Mouse (Mus musculus) liver, adult (tissue): ENCODE measurements around the gene Smad3.

Source experiments
- GATA4 ChIP-seq: IDR thresholded peaks from 2 replicates; pipeline ENCODE4 v1.6.1; 2014; ENCODE audit warnings: mild to moderate bottlenecking, low read length; ENCODE audit not compliant: insufficient replicate concordance

Smad3 gene

GRCm38 (mm10) chr9:63741792-63742191 is 16.0 kb downstream of the Smad3 start:
- no peak for TF ChIP-seq GATA4

DNA sequence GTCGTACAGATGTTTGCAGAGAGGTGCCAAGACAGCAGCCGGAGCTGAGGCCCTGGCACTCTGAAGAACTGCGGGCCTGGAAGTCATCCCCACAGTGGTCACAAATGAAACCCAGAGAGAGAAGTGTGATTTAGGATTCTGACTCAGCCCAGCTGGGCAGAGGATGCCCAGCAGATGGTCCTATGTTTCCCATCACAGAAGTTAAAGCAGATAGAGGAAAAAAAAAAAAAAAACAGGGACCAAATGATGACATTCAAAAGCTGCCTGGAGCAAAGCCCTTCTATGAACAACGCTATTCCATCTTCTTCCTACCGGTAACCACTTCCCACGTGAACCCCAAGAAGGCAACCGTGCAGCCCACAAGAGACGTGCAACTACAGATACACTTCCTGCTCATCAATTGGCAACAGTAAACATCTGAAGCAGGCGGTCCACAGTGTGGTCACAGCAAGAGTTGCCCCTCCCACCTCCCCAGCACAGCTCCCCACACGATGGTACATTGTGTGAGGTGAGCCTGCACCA is 17.4 kb downstream of the Smad3 start:
- no peak for TF ChIP-seq GATA4

DNA sequence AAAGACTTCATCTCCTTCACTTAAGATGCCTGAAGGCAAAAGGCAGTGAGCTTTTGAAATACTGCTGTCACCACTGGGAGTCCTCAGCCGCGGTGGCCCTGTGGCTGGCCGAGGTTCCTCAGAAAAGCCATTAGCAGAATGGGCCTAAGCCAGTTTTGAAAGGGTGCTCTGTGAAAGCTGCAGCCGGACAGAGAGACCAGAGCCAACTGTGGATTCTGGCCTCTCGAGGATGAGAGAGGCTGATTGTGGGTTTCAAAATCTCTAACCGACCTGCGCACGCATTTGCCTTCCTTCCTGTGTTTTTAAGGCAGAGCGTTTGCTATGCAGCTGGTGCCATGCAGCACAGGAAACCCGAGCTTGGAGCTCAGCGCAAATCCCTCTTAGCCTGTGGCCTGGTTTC is 19.0 kb downstream of the Smad3 start:
- no peak for TF ChIP-seq GATA4

- no peak for TF ChIP-seq GATA4
Observed at GRCm38 (mm10) chr9:63738086-63738701, 19.6 kb downstream of the Smad3 start.

- TF ChIP-seq GATA4 = no peak
Observed at GRCm38 (mm10) chr9:63737426-63737931, 20.3 kb downstream of the Smad3 start.

DNA sequence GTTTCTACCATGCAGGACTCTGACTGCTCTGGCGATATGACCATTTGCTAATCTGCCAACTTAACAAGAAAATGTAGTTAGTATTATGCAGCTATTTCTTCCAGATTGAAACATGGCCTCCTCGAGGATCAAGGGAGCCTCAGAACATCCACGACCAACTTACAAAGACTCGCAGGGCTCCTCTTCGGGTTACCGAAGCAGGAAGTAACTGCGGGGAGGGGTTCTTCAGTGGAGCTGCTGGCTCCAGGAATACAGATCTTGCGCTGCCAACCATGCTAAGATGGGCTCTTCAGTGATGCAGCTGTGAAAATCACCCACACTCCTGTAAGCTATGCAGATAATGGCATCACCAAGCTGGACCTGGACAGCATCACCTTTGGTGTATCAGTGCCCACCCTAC is 23.5 kb downstream of the Smad3 start:
- no peak for TF ChIP-seq GATA4

DNA sequence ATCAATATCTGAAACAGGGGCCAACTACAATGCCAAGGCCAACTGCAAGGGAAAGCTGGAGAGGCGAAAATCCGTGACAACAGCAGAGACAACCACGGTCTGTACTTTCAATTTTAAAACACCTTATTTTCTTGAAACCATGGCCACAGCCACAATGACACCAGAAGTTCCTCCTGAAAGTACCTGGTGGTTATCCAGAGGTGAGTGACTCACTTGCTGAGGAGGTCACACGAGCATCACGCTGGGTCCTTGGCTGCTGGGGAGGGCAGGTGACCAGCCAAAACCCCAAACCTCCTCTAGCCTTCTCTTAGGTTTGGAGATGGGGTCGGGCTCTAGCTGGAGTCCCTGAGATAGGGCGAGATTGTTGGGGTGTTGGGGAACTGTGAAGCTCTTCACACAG is 25.1 kb downstream of the Smad3 start:
- no peak for TF ChIP-seq GATA4

DNA sequence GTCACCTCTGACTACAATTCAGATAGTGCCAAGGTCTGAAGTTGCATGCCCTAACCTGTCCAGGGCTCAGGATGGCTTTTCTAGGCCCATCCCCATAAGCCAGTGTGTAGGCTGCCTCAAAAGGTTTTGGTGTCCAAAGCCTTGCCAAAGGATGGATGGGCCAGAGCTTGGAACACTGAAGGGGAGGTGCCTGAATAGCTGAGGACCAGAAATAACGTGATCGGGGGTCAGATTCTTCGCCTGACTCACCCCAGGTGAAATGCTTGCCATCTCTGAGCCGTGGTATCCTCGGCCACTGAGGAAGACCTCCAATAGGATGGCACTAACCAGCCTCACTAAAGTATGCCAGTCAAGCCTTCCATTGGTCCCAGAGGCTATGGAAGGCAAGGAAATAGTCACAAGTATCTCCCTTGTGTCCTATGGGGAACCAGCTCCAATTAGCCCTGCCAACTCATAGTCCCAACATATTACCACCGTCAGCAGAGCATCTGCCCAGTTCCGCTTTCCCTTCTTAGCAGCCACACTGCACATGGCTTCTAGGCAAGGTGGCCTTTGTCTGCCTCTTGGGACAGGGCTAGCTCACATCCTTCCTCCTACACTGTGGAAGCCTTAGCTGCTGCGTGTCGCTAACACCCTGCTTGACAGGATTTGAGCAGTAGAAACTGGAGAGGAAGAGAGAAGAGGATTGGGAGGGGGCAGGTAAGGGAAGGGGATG is 26.5 kb downstream of the Smad3 start:
- TF ChIP-seq GATA4 = no peak

GRCm38 (mm10) chr9:63728969-63729368 is 28.8 kb downstream of the Smad3 start:
- TF ChIP-seq GATA4 = no peak

DNA sequence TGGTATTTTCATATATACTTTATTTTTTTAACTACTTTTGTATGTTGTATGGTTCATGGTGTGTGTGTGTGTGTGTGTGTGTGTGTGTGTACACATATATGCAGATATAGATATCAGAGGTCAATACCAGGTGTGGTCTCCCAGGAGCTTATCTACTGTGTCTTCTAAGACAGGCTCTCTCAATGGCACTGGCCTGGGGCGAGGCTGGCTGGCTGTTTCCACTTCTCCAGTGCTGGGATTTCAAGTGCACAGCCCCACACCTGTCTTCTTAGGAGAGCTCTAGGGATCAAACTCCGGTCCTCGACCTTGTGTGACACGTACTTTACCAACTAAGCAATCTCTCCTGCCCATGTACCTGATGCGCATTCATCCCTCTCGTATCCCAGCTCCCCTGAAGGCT is 30.7 kb downstream of the Smad3 start:
- TF ChIP-seq GATA4 = no peak

DNA sequence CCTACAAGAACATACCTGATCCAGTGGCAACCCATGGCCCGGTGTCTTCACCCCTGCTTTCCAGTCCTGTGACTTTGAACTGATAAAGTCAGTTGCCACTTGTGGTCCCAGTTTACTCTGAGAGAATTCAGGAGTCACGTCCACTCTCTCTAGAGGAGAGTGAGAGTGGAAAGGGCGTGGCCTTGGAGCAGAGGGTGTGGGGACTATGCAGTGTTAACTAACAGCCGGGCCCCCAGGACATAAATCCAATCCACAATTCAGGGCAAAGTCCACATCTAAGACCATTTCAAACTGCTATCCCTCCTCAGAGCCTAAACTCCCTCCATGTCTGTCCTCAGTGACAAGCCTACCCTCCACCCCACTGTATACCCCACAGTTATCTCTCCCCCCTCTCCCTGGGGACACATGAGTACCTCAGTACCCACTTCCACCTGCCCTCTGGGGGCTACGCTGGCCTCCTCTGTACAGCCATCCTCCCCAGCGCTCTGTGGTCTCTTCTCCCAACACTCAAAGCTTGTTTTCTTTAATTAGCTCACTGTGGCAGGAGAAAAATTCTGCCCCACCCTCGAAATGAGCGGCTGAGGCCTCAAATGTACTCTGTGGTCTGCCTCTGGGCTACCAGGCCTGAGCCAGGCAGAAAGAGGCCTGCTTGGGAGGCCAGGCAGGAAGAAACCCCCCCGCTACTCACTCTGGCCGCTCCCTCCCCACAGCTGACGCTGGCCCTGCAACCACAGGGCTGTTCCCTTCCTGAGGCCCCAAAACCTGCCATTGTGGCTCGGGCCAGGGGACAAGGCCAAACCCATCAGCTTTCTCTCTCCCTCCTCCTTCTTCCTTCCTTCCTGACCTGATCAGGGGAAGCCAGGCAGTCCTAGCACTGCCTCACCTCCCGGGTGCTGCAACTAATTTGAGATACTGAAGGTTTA is 31.4 kb downstream of the Smad3 start:
- TF ChIP-seq GATA4 = no peak; the same call in 1 of the 2 replicates

GRCm38 (mm10) chr9:63724750-63725149 is 33.0 kb downstream of the Smad3 start:
- no peak for TF ChIP-seq GATA4

- no peak for TF ChIP-seq GATA4
Observed at GRCm38 (mm10) chr9:63722918-63723317, 34.9 kb downstream of the Smad3 start.

DNA sequence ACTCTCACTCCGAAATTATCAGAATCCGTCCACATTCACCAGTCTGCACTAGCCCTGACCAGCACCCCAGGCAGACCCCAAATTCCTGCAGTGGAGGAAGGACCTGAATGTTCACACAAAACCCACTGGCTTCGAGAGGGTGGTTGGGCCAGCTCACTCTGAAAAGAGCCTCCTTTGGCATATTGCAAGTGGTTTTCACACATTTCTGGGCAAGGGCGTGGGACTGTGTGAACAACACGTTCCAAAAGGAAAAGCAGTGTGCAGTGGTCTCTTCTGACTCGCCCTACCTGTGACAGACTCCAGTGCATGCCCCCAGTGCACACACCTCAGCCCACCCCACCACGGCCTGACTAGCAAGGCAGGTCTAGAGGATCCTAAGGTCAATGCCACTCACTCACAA is 35.4 kb downstream of the Smad3 start:
- TF ChIP-seq GATA4 = no peak

GRCm38 (mm10) chr9:63721573-63722275 is 36.1 kb downstream of the Smad3 start:
- TF ChIP-seq GATA4 = no peak
